Mouse (Mus musculus) lung, embryonic 16.5 days (tissue): ENCODE results near the gene Rasl10b. TPM values are rescaled to one million over a fixed set of nuclear protein-coding genes. Genes with fewer than 3 reads are reported as not detected.

ENCODE experiments used
- ATAC-seq: fragments of 200-750 bp; cut with Nextera tagmentation; 2 replicates; pipeline ENCODE4 v1.8.0; 2017; ENCODE audit warnings: low read depth, mild to moderate bottlenecking, moderate library complexity
- H3K27ac ChIP-seq: fragments of 300-500 bp; sonication (generic); 2 replicates; pipeline ENCODE4 v1.5.1; 2014; ENCODE audit warnings: mild to moderate bottlenecking, control low read depth, low read length
- H3K27me3 ChIP-seq: fragments of 300-500 bp; sonication (generic); 2 replicates; pipeline ENCODE4 v1.6.1; 2014; ENCODE audit warnings: low read depth, low read length, mixed read lengths; ENCODE audit not compliant: control insufficient read depth, insufficient read depth
- H3K36me3 ChIP-seq: fragments of 300-500 bp; sonication (generic); 2 replicates; pipeline ENCODE4 v1.6.1; 2014; ENCODE audit warnings: low read length; ENCODE audit not compliant: control insufficient read depth, insufficient read depth
- H3K4me1 ChIP-seq: fragments of 300-500 bp; sonication (generic); replicated peaks from 2 replicates; pipeline ENCODE4 v1.6.1; 2014; ENCODE audit warnings: low read length, mixed read lengths; ENCODE audit not compliant: control insufficient read depth, insufficient read depth
- H3K4me2 ChIP-seq: fragments of 300-500 bp; sonication (generic); 2 replicates; pipeline ENCODE4 v1.6.1; 2014; ENCODE audit warnings: low read depth, low read length, control low read depth
- H3K4me3 ChIP-seq: fragments of 300-500 bp; sonication (generic); 2 replicates; pipeline ENCODE4 v1.5.1; 2014; ENCODE audit warnings: mild to moderate bottlenecking, low read length, control low read depth
- H3K9ac ChIP-seq: fragments of 300-500 bp; sonication (generic); 2 replicates; pipeline ENCODE4 v1.6.1; 2014; ENCODE audit warnings: low read length, control low read depth
- H3K9me3 ChIP-seq: fragments of 300-500 bp; sonication (generic); 2 replicates; pipeline ENCODE4 v1.6.1; 2016; ENCODE audit warnings: low read length; ENCODE audit not compliant: control insufficient read depth
- WGBS: fragments of 180-500 bp; shearing (Covaris S2); extraction: QIAGEN DNeasy Blood & Tissue Kit; methylation state at CpG from one replicate; pipeline ENCODE4 v1.1.7; 2014; 5-methylcytosine and 5-hydroxymethylcytosine counted together
- polyA plus RNA-seq: library from polyadenylated mRNA; unstranded; fragments of >200 nt; fragmentation: Nextera tagmentation; extraction: Ambion mirVana; gene quantifications from 2 replicates; pipeline ENCODE4 v1.2.1, GENCODE M21; 2015

The Rasl10b gene
- polyA plus RNA-seq, 1 experiment from 2014 or later: 0.41 TPM

DNA sequence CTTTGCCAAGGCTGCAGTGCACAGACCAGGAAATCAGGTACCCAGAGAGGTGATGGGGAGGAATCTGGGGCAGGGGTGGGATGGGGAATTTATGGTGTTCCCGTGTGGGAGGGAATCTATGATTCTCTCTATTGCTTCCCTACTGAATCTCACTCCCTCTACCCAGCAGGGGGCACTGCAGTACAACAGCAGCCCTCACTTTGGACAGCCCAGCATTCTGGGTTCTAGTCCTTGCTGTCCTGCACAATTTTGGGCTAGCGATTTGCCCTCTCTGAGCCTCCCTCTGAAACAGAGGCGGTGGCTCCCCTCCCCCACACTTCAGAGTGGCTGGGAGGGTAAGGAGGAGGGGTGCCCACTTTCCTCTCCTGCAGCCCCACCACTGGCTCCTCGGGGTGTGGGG lies 11.4 kb downstream of the Rasl10b start:
- Histone ChIP-seq H3K4me1 (peaks cover 3% of the 10 kb centered on the region; the same call in 1 of the 2 replicates), H3K4me3 (no peak overlapping the region), H3K36me3 (no peaks in the 10 kb centered on the region), H3K27ac (no peak overlapping the region), H3K9ac (no peak overlapping the region), H3K27me3 (peaks cover 15% of the 10 kb centered on the region), H3K9me3 (no peaks in the 10 kb centered on the region), H3K4me2 (no peak overlapping the region)
- WGBS: 41% methylated on average over 4 of the region's 4 CpGs
- ATAC-seq: no peak

DNA sequence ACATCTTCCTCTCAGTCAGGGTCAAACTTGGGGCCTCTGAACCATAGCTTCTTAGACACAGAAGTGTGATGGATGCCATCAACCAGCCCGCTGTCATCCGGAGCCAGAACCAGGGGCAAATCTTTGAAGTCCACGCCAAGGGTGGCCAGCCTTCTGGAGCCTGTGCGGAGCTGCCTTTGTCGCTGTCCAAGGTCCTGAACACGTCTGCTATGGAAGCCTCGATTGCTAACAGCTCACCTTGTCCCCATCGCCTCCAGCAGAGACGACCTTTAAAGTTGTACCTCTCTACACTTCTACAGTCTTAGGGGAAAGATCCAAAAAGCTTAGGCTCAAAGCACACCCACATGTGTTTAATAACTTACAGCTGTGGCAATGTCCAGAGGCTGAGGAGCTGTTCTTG lies 12.4 kb downstream of the Rasl10b start:
- 2% methylated on average over 9 of the region's 9 CpGs for WGBS
- H3K9me3 ChIP-seq: no peaks in the 10 kb centered on the region
- peaks cover 15% of the 10 kb centered on the region for H3K27me3 ChIP-seq
- no peak overlapping the region for H3K9ac ChIP-seq
- no peak overlapping the region for H3K4me2 ChIP-seq
- peaks cover 3% of the 10 kb centered on the region; the same call in 1 of the 2 replicates for H3K4me1 ChIP-seq
- H3K36me3 ChIP-seq: no peaks in the 10 kb centered on the region
- H3K27ac ChIP-seq: no peak overlapping the region
- H3K4me3 ChIP-seq: no peak overlapping the region
- ATAC-seq: no peak

DNA sequence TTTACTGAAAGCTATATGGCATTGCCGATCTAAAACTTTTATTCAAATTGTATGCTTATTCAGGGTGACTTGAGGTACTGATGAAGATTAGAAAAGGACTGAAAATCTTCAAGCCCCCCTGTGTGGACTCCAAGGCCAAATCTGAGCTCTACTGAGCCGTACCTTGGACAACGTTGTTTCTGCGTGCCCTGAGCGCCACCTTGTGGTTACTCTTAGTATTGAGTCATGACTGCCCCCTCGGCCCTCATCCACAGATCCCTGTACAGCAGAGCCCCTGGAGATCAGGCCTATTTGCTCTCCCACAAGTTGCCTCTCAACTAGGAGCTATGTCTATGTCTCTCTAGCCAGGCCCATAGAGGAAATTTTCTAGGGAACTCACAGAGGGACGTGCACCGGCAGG lies 15.7 kb downstream of the Rasl10b start:
- Histone ChIP-seq H3K36me3 (no peaks in the 10 kb centered on the region), H3K4me1 (no peaks in the 10 kb centered on the region), H3K4me2 (no peak overlapping the region), H3K9ac (no peak overlapping the region), H3K9me3 (no peaks in the 10 kb centered on the region), H3K27me3 (peaks cover 22% of the 10 kb centered on the region), H3K4me3 (no peak overlapping the region), H3K27ac (no peak overlapping the region)
- WGBS: 5% methylated on average over 8 of the region's 8 CpGs
- peak; percentile 68; the same call in 1 of the 2 replicates for ATAC-seq

DNA sequence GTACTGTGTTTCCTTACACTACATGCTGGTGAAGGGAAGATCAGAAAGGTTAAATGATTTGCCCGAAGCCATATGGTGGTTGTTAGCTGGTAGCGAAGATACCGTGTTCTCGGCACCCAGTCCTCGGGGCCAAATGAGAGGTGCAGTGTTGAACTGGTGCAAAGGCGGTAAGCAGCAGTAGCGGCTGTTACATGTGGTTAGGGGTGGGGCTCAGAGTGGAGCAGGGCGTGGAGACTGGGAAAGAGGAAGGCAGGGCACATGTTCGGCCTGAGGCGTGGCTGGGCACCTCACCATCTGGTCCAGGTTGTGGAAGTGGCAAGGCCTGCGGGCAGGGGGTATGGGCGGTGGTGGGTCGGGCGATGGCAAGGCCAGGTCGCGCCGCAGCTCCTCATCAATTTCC lies 18.0 kb downstream of the Rasl10b start:
- no peak overlapping the region for H3K9ac ChIP-seq
- no peaks in the 10 kb centered on the region for H3K9me3 ChIP-seq
- 22% methylated on average over 17 of the region's 17 CpGs for WGBS
- H3K4me1 ChIP-seq: no peaks in the 10 kb centered on the region
- H3K27me3 ChIP-seq: peaks cover 21% of the 10 kb centered on the region
- H3K4me2 ChIP-seq: no peak overlapping the region
- H3K27ac ChIP-seq: no peak overlapping the region
- ATAC-seq: no peak
- H3K36me3 ChIP-seq: no peaks in the 10 kb centered on the region
- no peak overlapping the region for H3K4me3 ChIP-seq

DNA sequence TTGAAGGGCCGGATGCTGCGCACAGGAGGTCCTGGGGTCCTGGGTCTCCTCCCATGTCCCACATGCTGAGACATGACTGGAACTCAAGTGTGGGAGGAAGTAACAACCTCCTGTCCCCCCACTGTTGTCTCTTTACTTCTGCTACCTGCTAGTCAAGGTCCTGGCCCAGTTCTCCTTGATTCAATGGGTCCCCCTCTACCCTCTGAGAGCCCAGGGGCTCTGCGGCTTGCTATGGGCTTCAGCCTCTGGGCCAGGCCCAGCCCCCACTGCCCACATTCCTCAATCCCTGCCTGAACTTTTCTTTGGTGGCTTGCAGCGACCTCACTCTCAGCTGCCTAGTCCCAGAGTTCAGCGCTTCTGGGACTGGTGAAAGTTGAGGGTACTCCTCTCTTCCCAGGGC lies 20.4 kb downstream of the Rasl10b start, which contains the start of gene Gas2l2:
TSS of gene Gas2l2 (minus strand) at position 101 of the 400 bp plus-strand sequence.
- ATAC-seq: no peak
- no peaks in the 10 kb centered on the region for H3K36me3 ChIP-seq
- no peak within 1 kb of the TSS for H3K4me3 ChIP-seq
- no peak within 1 kb of the TSS for H3K4me2 ChIP-seq
- H3K27ac ChIP-seq: no peak within 1 kb of the TSS
- WGBS: 50% methylated on average over 5 of the region's 5 CpGs
- peaks cover 21% of the 10 kb centered on the region for H3K27me3 ChIP-seq
- H3K9me3 ChIP-seq: no peaks in the 10 kb centered on the region
- H3K4me1 ChIP-seq: no peaks in the 10 kb centered on the region
- no peak within 1 kb of the TSS for H3K9ac ChIP-seq

DNA sequence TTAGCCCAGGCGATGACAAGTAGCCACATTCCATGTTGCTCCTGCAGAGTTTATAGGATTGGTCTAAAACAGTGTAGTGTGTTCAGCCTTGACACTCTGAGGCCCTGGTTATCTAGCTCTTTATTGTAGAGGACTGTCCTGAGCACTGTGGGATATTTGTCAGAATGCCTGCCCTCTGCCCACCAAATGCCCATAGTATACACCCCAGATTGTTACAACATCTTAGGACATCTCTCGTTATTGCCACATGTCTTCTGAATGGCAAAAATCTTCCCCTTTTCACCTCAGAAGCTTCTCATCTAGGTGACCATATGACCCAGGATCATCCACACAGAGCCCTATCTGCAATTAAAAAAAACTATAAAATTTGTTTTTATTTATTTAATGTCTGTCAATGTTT lies 23.6 kb downstream of the Rasl10b start:
- ATAC-seq: no peak
- Histone ChIP-seq H3K4me3 (no peak overlapping the region), H3K4me1 (no peaks in the 10 kb centered on the region), H3K4me2 (no peak overlapping the region), H3K36me3 (no peaks in the 10 kb centered on the region), H3K9me3 (no peaks in the 10 kb centered on the region), H3K9ac (no peak overlapping the region), H3K27ac (no peak overlapping the region), H3K27me3 (peaks cover 15% of the 10 kb centered on the region)
- WGBS: 68% methylated on average over 2 of the region's 2 CpGs

DNA sequence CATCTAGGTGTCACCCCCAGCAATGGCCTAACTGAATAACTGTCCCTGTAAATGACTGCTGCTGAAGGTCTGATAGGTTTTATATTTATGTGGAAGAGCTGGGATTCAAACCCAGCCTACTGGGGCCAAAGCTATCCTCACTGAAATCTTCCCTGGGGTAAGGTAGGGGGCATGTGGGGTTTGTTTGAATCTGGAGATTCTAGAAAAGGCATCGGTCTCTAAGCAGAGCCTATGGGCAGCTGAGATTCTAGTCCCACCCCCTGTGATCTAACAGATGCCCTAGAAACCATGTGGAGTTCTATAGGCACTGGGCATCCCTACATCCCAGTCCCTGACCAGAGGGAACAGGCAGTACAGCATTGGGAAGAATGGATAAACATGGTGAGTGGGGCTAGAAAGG lies 28.4 kb downstream of the Rasl10b start, which contains the start of gene 1700020L24Rik:
TSS of gene 1700020L24Rik (plus strand) at position 301 of the 400 bp plus-strand sequence.
- ATAC-seq: no peak
- Histone ChIP-seq H3K9me3 (no peaks in the 10 kb centered on the region), H3K27ac (no peak within 1 kb of the TSS), H3K36me3 (no peaks in the 10 kb centered on the region), H3K4me1 (0 out of 2 replicates have a peak, but pooled peaks cover 2% of the 10 kb centered on the region), H3K4me3 (no peak within 1 kb of the TSS), H3K27me3 (peaks cover 15% of the 10 kb centered on the region), H3K9ac (no peak within 1 kb of the TSS), H3K4me2 (no peak within 1 kb of the TSS)
- 77% methylated on average over 1 of the region's 1 CpGs for WGBS

DNA sequence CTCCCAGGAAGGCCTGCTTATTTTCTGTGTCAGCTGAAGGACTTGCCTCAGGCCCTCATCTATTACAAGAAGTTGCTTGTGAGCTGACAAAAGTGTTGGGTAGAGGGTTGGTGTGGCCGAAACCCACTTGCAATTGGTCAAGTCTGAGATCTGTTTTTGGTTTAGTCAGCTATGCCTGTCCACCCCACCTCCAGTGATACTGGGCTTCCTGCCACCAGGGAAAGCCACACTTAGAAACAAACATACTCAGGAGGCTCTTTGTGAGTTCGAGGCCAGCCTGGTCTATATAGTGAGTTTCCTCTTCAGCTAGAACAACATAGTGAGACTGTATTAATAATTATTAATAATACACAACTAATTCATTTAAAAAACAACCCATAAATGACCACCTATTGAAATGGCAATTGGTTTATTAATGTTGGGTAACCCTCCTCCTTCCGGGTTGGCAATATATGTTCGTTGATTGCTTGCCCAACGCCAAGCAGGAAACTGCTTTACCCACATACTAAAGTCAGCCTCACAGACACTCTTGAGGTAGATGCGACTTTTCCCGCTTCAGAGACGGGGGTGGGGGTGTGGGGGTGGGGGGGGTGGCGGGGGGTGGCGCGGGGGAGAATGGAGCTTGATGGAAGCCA lies 30.6 kb downstream of the Rasl10b start:
- H3K9me3 ChIP-seq: no peaks in the 10 kb centered on the region
- H3K9ac ChIP-seq: no peak overlapping the region; the same call in 1 of the 2 replicates
- peak overlapping the region; percentile 68 for H3K4me3 ChIP-seq
- H3K27ac ChIP-seq: no peak overlapping the region
- no peaks in the 10 kb centered on the region for H3K36me3 ChIP-seq
- peaks cover 35% of the 10 kb centered on the region for H3K27me3 ChIP-seq
- H3K4me2 ChIP-seq: peak overlapping the region; percentile 95
- 33% methylated on average over 11 of the region's 11 CpGs for WGBS
- peaks cover 7% of the 10 kb centered on the region; the same call in 1 of the 2 replicates for H3K4me1 ChIP-seq
- no peak for ATAC-seq

DNA sequence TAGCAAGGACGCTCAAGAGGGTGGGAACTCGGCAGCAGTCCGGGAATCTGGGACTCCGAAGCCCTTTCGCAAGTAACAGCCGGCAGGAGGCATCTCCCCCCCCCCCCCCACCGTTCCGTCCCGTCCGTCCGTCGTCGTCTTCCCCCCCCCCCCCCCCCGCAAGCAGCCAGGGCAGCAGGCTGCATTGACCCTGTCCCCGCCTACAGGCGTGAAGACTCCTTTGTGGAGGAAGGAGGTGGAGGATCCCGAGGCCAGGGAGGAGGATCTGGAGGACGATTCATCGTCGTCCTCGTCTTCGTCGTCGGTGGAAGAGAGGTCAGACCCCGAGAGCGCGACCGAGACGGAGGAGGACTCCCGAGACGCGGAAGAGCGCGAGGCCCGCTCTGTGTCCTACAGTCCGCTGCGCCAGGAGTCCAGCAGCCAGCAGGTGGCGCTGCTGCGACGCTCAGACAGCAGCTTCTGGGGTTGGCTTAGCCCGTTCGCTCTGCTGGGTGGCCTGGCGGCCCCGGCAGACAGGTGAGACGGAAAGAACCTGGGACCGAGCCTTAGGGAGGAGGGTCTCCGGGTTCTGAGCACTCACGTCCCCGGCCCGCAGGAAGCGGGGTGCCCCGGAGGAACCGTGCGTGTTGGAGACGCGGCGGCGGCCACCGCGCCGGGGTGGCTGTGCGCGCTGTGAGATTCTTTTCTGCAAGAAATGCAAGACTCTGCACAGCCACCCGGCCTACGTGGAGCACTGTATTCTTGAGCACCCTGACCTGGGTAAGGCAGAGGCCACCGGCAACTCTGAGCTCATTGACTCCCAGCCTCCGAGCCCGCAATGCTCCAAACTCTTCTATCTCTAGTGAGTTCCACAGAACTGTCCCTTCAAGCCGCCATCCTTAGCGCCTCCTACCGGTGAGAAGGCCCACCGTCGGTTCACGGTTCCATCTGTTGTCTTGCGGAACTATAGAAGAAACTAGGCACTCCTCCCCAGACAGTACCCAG lies 31.4 kb downstream of the Rasl10b start:
- peak overlapping the region; percentile 68 for H3K4me3 ChIP-seq
- peak overlapping the region; percentile 95 for H3K4me2 ChIP-seq
- H3K4me1 ChIP-seq: peaks cover 10% of the 10 kb centered on the region; the same call in 1 of the 2 replicates
- H3K9ac ChIP-seq: peak overlapping the region; percentile 68
- no peaks in the 10 kb centered on the region for H3K9me3 ChIP-seq
- ATAC-seq: peak; percentile 96
- no peaks in the 10 kb centered on the region for H3K36me3 ChIP-seq
- H3K27me3 ChIP-seq: peaks cover 41% of the 10 kb centered on the region
- under 1% methylated on average over 63 of the region's 75 CpGs for WGBS
- H3K27ac ChIP-seq: no peak overlapping the region
